Mouse (Mus musculus): ENCODE measurements around the gene Serbp1. TPM values are rescaled to one million over a fixed set of nuclear protein-coding genes. Genes with fewer than 3 reads are reported as not detected.
A peak's percentile ranks its signal among the peaks of the same experiment; 100 is the strongest.

Serbp1 gene
- total and polyA plus RNA-seq, 3 experiments = 53.6 to 227 (median 196) TPM

DNA sequence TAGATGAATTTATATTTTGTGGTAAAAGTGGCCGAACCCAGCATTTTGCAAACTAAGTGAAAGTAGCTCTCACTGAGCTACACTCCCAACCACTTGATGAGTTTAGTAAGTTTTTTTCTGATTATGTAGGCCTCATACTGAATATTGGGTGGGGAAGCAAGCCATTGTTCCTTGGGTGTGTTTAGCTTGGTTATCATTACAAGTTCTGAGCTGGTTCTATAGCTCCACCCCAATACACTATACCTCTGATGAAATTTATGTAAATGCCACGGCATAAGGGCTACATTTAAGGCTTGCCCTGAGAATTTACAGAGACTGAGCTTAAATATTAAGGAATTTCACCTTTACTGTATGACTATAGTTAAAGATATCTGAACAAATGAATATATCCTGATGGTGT is 31.5 kb downstream of the Serbp1 start:
- Histone ChIP-seq H3K27ac (no peak overlapping the region), H3K4me1 (ENCODE audit: control insufficient read depth, insufficient read depth, low read length) (peaks cover 7% of the 10 kb centered on the region), H3K36me3 (ENCODE audit: control insufficient read depth, insufficient read depth, low read length) (peaks cover 31% of the 10 kb centered on the region), H3K9ac (ENCODE audit: low read depth, low read length) (no peak overlapping the region), H3K4me3 (no peak overlapping the region; the same call in 1 of the 2 replicates), H3K79me2 (replicated peaks; ENCODE audit: control insufficient read depth, insufficient read depth, low read length) (peaks cover 2% of the 10 kb centered on the region), H3K27me3 (ENCODE audit: control insufficient read depth, insufficient read depth, low read length) (no peaks in the 10 kb centered on the region)
- TF ChIP-seq EP300 (IDR thresholded peaks at IDR 0.05; ENCODE audit: insufficient read depth, low read depth, low read length) = no peak
- no peak for TF ChIP-seq CTCF (IDR thresholded peaks at IDR 0.05)
- TF ChIP-seq POLR2A (IDR thresholded peaks at IDR 0.05; ENCODE audit: insufficient read depth, low read depth, low read length) = no peak
- intact Hi-C loops (cut with DNase I) = loop anchor here (5.0 to 10.0 kb wide), 3 partner anchors 235 to 372 kb away; partner anchors contain the start of genes Gadd45a and Gng12
- 27% methylated on average over 2 of the region's 2 CpGs for WGBS
- no peak for DNase-seq

DNA sequence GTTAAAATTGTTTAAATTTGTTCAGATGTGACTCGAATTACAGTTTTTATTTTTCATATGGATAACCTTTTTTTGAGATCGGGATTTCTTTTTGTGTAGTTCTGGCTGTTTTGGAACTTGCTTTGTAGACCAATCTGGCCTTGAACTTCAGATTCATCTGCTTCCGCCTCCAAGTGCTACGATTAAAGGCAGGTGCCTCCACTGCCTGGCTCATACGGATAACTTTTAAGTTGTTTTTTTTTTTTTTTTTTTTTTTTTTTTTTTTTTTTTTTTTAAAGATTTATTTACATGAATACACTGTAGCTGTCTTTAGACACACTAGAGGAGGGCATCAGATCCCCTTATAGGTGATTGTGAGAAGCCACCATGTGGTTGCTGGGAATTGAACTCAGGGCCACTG is 40.0 kb downstream of the Serbp1 start:
- no peaks in the 10 kb centered on the region for H3K27me3 ChIP-seq (ENCODE audit: control insufficient read depth, insufficient read depth, low read length)
- no peak overlapping the region for H3K9ac ChIP-seq (ENCODE audit: low read depth, low read length)
- H3K36me3 ChIP-seq (ENCODE audit: control insufficient read depth, insufficient read depth, low read length) = peaks cover 39% of the 10 kb centered on the region
- DNase-seq = no peak
- intact Hi-C loops (cut with DNase I) = no loop called here
- H3K27ac ChIP-seq = no peak overlapping the region
- no peak overlapping the region for H3K4me3 ChIP-seq
- WGBS = 76% methylated on average over 5 of the region's 5 CpGs
- H3K4me1 ChIP-seq (ENCODE audit: control insufficient read depth, insufficient read depth, low read length) = no peaks in the 10 kb centered on the region
- TF ChIP-seq CTCF (IDR thresholded peaks at IDR 0.05) (no peak), POLR2A (IDR thresholded peaks at IDR 0.05; ENCODE audit: insufficient read depth, low read depth, low read length) (no peak), EP300 (IDR thresholded peaks at IDR 0.05; ENCODE audit: insufficient read depth, low read depth, low read length) (no peak)
- no peaks in the 10 kb centered on the region; the same call in 1 of the 2 replicates for H3K79me2 ChIP-seq (replicated peaks; ENCODE audit: control insufficient read depth, insufficient read depth, low read length)

DNA sequence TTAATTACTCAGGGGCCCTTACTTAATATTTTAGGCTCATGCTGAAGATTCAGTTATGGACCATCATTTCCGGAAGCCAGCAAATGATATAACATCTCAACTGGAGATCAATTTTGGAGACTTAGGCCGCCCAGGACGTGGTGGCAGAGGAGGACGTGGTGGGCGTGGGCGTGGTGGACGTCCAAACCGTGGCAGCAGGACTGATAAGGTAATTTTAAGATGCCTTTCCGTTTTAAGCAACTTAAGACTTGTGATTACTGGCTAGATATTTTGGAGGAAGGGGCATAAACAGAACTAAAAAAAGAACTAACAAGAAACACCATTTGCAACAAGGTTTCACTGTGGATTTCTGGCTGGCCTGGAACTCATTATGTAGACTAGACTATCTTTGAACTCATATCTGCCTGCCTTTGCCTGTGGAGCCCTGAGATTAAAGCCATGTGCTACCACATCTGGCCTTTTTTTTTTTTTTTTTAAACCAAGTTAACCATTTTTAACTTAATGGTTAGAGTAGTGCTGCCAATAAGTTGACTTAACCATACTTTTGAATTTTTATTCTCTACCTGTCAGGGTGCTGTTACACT is 43.7 kb downstream of the Serbp1 start:
- no peak for DNase-seq
- WGBS = 46% methylated on average over 9 of the region's 9 CpGs
- H3K36me3 ChIP-seq (ENCODE audit: control insufficient read depth, insufficient read depth, low read length) = peaks cover 27% of the 10 kb centered on the region
- TF ChIP-seq POLR2A (IDR thresholded peaks at IDR 0.05; ENCODE audit: insufficient read depth, low read depth, low read length) (no peak), CTCF (IDR thresholded peaks at IDR 0.05) (no peak), EP300 (IDR thresholded peaks at IDR 0.05; ENCODE audit: insufficient read depth, low read depth, low read length) (no peak)
- intact Hi-C loops (cut with DNase I) = no loop called here
- no peaks in the 10 kb centered on the region for H3K4me1 ChIP-seq (ENCODE audit: control insufficient read depth, insufficient read depth, low read length)
- no peak overlapping the region for H3K27ac ChIP-seq
- no peaks in the 10 kb centered on the region for H3K27me3 ChIP-seq (ENCODE audit: control insufficient read depth, insufficient read depth, low read length)
- no peak overlapping the region for H3K4me3 ChIP-seq
- H3K9ac ChIP-seq (ENCODE audit: low read depth, low read length) = no peak overlapping the region
- peaks cover 2% of the 10 kb centered on the region; the same call in 1 of the 2 replicates for H3K79me2 ChIP-seq (replicated peaks; ENCODE audit: control insufficient read depth, insufficient read depth, low read length)

DNA sequence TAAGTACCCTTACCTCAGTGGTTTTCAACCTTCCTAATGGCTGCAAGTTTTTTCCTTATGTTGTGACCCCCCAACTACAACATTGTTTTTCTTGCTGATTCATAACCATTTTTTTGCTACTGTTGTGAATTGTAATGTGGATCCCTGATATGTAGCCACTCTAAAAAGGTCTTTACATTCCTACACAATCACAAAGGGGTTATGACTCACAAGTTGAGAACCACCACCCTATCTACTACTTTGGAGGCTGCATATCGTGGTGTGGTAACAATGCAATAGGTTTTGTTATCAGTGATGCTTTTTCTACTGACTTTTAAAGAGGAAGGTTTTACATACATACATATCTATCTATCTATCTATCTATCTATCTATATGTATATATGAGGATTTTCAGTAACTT is 44.9 kb downstream of the Serbp1 start:
- DNase-seq = no peak
- no peak overlapping the region for H3K9ac ChIP-seq (ENCODE audit: low read depth, low read length)
- peaks cover 2% of the 10 kb centered on the region; the same call in 1 of the 2 replicates for H3K79me2 ChIP-seq (replicated peaks; ENCODE audit: control insufficient read depth, insufficient read depth, low read length)
- 43% methylated on average over 1 of the region's 1 CpGs for WGBS
- peaks cover 22% of the 10 kb centered on the region for H3K36me3 ChIP-seq (ENCODE audit: control insufficient read depth, insufficient read depth, low read length)
- TF ChIP-seq EP300 (IDR thresholded peaks at IDR 0.05; ENCODE audit: insufficient read depth, low read depth, low read length) (no peak), CTCF (IDR thresholded peaks at IDR 0.05) (no peak), POLR2A (IDR thresholded peaks at IDR 0.05; ENCODE audit: insufficient read depth, low read depth, low read length) (no peak)
- no peaks in the 10 kb centered on the region for H3K27me3 ChIP-seq (ENCODE audit: control insufficient read depth, insufficient read depth, low read length)
- intact Hi-C loops (cut with DNase I) = no loop called here
- no peaks in the 10 kb centered on the region for H3K4me1 ChIP-seq (ENCODE audit: control insufficient read depth, insufficient read depth, low read length)
- no peak overlapping the region for H3K4me3 ChIP-seq
- H3K27ac ChIP-seq = no peak overlapping the region

DNA sequence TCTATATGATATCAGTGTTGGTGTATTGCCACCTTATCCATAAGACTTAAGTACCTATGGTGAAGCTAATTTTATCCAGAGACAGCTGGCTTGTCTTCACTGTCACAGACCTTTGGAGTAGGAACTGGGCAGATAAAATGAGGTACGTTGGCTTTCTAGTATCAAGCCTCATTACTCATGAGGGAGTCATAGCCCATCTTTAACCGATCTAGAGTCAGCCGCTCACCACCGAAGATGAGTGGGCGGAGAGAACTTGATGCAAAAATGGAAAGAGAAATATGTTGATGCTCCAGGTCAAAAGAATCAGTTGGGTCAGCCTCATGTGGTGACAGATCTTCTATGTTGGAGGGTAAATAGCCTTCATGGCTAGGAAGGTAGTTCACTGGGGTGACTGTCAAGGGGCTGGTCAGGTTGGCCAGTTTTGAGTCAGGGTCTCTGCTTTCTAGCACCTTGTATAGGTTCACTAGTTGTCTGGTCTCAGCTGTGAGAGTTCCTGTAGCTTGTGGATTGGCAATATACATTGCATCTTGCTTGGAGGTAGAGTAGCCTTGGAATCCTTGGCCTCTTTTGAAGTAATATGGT is 54.2 kb downstream of the Serbp1 start:
- no peak for TF ChIP-seq POLR2A (IDR thresholded peaks at IDR 0.05; ENCODE audit: insufficient read depth, low read depth, low read length)
- TF ChIP-seq CTCF (IDR thresholded peaks at IDR 0.05) = no peak
- no peak for TF ChIP-seq EP300 (IDR thresholded peaks at IDR 0.05; ENCODE audit: insufficient read depth, low read depth, low read length)
- DNase-seq = no peak
- Histone ChIP-seq H3K36me3 (ENCODE audit: control insufficient read depth, insufficient read depth, low read length) (peaks cover 3% of the 10 kb centered on the region; the same call in 1 of the 2 replicates), H3K4me1 (ENCODE audit: control insufficient read depth, insufficient read depth, low read length) (no peaks in the 10 kb centered on the region), H3K79me2 (replicated peaks; ENCODE audit: control insufficient read depth, insufficient read depth, low read length) (no peaks in the 10 kb centered on the region), H3K9ac (ENCODE audit: low read depth, low read length) (no peak overlapping the region), H3K27me3 (ENCODE audit: control insufficient read depth, insufficient read depth, low read length) (no peaks in the 10 kb centered on the region), H3K27ac (no peak overlapping the region), H3K4me3 (no peak overlapping the region)
- intact Hi-C loops (cut with DNase I) = no loop called here
- 72% methylated on average over 5 of the region's 5 CpGs for WGBS

DNA sequence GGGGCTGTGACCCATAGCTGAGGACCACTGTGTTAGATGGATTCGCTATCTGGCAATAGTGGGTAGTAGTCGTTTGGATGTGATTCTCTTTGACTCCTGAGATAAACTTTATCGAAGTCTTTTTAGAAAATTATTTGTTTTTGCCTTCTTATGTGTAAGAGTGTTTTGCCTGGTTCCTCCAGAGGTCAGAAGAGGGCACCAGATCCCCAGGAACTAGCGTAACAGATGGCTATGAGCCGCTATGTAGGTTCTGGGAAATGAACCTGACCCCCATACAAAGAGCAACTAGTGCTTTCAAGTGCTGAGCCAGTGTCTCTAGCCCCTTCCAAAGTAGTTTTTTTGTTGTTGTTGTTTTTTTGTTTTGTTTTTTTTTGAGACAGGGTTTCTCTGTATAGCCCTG is 58.1 kb downstream of the Serbp1 start:
- H3K4me1 ChIP-seq (ENCODE audit: control insufficient read depth, insufficient read depth, low read length) = peaks cover 3% of the 10 kb centered on the region
- DNase-seq = no peak
- WGBS = 51% methylated on average over 5 of the region's 5 CpGs
- no peak overlapping the region for H3K9ac ChIP-seq (ENCODE audit: low read depth, low read length)
- intact Hi-C loops (cut with DNase I) = no loop called here
- no peaks in the 10 kb centered on the region for H3K79me2 ChIP-seq (replicated peaks; ENCODE audit: control insufficient read depth, insufficient read depth, low read length)
- TF ChIP-seq CTCF (IDR thresholded peaks at IDR 0.05) (peak; percentile 44), EP300 (IDR thresholded peaks at IDR 0.05; ENCODE audit: insufficient read depth, low read depth, low read length) (no peak)
- no peak overlapping the region for H3K27ac ChIP-seq
- no peaks in the 10 kb centered on the region for H3K27me3 ChIP-seq (ENCODE audit: control insufficient read depth, insufficient read depth, low read length)
- no peaks in the 10 kb centered on the region; the same call in 1 of the 2 replicates for H3K36me3 ChIP-seq (ENCODE audit: control insufficient read depth, insufficient read depth, low read length)
- H3K4me3 ChIP-seq = no peak overlapping the region

Data from heart, adult 2 months (tissue).